Mouse (Mus musculus): ENCODE measurements at regions not wholly inside any gene's neighbourhood (a gene's known extent, or its start where the extent isn't known, plus 50 kb on each side); places are given as distances from the start of the nearest gene placed in this dataset.

DNA sequence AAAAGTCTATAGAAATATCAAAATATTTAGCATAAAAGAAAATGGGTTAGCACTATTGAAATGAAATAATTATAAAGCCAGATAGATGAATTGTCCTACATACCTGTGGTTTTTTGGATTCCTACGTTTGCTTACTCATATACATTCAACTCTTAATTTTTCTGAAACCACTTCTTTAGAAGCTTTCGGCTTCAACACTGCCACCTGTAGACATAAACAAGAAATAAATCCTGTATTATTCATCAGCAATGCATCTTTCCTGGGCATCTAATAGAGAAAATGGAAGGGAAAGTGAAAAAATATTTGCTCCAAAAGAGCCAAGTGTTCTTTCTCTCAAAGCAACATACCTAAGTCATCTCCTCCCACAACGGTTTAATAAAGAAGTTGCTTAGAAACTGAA is 245.7 kb downstream of the Tex13c3 start:
- WGBS = 71% methylated on average over 3 of the region's 3 CpGs
- Histone ChIP-seq H3K9me3 (no peaks in the 10 kb centered on the region), H3K27me3 (ENCODE audit: insufficient read depth, poor library complexity, severe bottlenecking) (peaks cover 12% of the 10 kb centered on the region; the same call in 1 of the 2 replicates), H3K27ac (no peak overlapping the region), H3K36me3 (no peaks in the 10 kb centered on the region), H3K4me3 (no peak overlapping the region), H3K4me1 (no peaks in the 10 kb centered on the region)
- no peak for DNase-seq (ENCODE audit: low spot score)

DNA sequence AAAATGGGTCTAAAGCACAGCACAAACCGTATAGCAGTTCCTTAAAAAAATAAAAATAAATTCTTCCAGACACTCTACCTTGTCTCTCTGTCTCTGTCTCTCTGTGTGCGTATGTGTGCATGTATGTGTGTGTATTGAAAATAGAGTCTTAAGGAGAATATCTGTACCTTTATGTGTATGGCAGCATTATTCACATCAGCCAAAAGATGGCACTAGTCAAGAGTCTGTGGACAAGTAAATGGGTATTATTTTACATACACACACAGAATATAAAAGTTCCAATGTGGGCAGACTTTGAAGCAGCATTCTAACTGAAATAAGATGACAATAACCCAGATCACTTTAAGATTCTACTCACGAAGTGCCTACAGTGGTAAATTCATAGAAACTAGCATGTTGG is 249.3 kb downstream of the Tex13c3 start:
- Histone ChIP-seq H3K9me3 (no peaks in the 10 kb centered on the region), H3K27me3 (ENCODE audit: insufficient read depth, poor library complexity, severe bottlenecking) (peaks cover 5% of the 10 kb centered on the region; the same call in 1 of the 2 replicates), H3K4me3 (no peak overlapping the region), H3K36me3 (no peaks in the 10 kb centered on the region), H3K27ac (no peak overlapping the region), H3K4me1 (no peaks in the 10 kb centered on the region)
- 78% methylated on average over 3 of the region's 3 CpGs for WGBS
- DNase-seq (ENCODE audit: low spot score) = no peak

DNA sequence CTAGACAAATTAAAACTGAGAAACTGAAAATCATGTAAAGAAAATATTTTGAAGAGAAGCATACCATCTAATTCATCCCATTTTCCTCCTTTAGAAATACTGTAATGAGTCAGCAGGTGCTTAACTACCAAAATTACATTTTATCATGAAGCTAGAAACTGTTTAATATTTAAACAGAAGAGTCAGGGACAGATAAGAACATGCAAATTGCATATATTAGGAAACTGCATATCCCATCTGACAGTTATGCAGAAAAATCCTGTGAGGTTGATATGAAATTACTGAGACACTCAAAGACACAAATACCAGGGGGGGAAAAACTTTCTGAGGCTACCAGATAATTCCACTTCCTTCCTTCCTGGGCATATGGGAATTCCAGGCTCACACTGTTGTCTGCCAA is 257.8 kb downstream of the Tex13c3 start:
- DNase-seq (ENCODE audit: low spot score) = no peak
- H3K4me1 ChIP-seq = no peaks in the 10 kb centered on the region
- no peaks in the 10 kb centered on the region for H3K27me3 ChIP-seq (ENCODE audit: insufficient read depth, poor library complexity, severe bottlenecking)
- no peak overlapping the region for H3K27ac ChIP-seq
- no peaks in the 10 kb centered on the region for H3K9me3 ChIP-seq
- H3K4me3 ChIP-seq = no peak overlapping the region
- no peaks in the 10 kb centered on the region for H3K36me3 ChIP-seq

DNA sequence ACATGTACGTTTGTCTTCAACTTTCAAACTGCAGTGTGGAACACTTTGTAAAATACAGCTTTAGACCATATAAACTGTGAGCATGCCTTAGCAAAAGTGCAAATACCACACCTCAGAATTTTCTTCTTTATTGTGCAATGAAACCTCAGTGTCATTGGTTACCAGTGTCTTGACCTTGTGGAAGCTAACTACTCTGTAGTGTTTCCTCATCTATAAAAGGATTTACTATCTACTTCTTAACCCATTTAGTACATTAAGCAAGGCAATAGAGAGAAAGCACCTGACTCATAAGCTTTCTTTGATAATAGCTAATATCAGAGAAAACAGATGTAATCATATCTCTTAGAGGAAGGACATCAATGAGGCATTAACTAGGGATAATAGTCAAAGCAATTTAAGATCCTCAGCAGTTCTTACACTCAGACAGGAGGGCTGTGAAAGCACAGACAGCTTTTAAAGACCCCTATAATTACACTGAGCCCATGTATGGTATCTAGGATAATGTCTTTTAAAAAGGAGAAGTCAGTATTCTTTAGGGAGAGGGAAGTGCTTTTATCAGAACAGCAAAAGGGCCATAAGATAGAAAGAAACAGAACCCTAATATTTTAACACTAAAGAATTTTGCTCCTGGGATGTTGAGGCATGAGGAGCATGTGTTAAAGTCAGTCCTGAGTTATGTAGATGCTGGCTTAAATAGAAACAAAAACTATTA is 260.2 kb downstream of the Tex13c3 start:
- no peak overlapping the region for H3K27ac ChIP-seq
- no peaks in the 10 kb centered on the region for H3K4me1 ChIP-seq
- H3K9me3 ChIP-seq = no peaks in the 10 kb centered on the region
- no peak for DNase-seq (ENCODE audit: low spot score)
- H3K36me3 ChIP-seq = no peaks in the 10 kb centered on the region
- H3K4me3 ChIP-seq = no peak overlapping the region
- no peaks in the 10 kb centered on the region for H3K27me3 ChIP-seq (ENCODE audit: insufficient read depth, poor library complexity, severe bottlenecking)
- 81% methylated on average over 1 of the region's 1 CpGs for WGBS

DNA sequence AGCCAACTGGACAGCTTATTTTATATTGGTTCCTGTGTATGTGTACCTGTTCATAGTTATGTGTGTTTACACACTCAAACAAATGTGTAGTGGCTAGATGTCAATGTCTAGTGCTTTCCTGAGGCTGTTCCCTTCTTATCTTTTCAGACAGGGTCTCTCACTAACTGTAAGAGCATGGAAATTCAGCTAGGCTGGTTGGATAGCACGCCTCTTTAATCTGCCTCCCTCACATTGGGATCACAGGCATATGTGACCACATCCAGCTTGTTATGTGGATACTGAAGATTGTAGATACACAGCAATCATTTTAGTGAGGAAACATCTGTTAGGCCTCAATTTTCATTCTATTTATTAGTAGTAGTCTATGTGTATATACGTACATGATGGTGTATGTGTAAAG is 261.4 kb downstream of the Tex13c3 start:
- WGBS = 80% methylated on average over 2 of the region's 2 CpGs

DNA sequence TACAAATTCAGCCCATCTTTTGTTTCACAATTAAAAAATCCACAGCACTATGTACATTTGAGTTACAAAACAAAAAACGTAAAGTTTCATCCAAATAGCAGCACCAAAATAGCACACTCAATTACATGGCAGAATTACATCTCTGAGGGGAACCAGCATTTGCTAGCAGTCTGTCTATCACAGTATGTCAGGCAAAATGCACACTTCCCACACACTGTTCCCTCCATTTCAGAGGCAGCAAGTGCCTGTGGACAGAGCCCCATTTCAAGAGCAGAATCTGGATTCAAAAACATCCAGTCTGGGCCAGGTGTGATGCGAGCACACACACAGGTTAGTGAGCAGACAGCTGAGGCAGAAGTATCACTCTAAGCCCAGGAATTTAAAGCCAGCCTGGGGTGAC is 261.8 kb downstream of the Tex13c3 start:
- Histone ChIP-seq H3K4me3 (no peak overlapping the region), H3K4me1 (no peaks in the 10 kb centered on the region), H3K27me3 (ENCODE audit: insufficient read depth, poor library complexity, severe bottlenecking) (no peaks in the 10 kb centered on the region), H3K27ac (no peak overlapping the region), H3K36me3 (no peaks in the 10 kb centered on the region), H3K9me3 (no peaks in the 10 kb centered on the region)
- DNase-seq (ENCODE audit: low spot score) = no peak
- WGBS = 83% methylated on average over 2 of the region's 2 CpGs

More for the DNA sequence above, 261.4 kb downstream of the Tex13c3 start:
- DNase-seq (ENCODE audit: low spot score) = no peak
- no peaks in the 10 kb centered on the region for H3K9me3 ChIP-seq
- H3K27ac ChIP-seq = no peak overlapping the region
- H3K4me3 ChIP-seq = no peak overlapping the region
- H3K27me3 ChIP-seq (ENCODE audit: insufficient read depth, poor library complexity, severe bottlenecking) = no peaks in the 10 kb centered on the region
- H3K4me1 ChIP-seq = no peaks in the 10 kb centered on the region
- no peaks in the 10 kb centered on the region for H3K36me3 ChIP-seq

DNA sequence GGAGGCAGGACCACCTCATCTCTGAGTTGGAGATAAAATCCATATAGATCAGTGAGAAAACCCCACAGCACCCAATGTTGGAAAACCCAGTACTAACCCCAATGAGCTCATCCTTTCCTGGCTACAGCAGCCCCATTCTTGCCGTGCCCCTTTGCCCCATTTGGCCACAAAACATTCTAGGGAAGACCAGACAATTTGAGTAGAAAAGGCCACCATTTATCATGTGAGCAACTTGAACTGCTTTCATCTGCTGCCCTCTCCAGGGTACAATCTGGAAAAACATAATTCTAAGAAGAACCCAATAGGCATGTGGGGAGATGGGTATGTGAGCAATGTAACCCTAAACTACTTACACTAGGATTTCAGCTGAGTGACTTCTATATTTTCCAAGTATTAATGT is 274.7 kb downstream of the Tex13c3 start:
- H3K36me3 ChIP-seq = no peaks in the 10 kb centered on the region
- WGBS = 44% methylated on average over 1 of the region's 1 CpGs
- H3K27me3 ChIP-seq (ENCODE audit: insufficient read depth, poor library complexity, severe bottlenecking) = no peaks in the 10 kb centered on the region
- no peak overlapping the region for H3K27ac ChIP-seq
- no peaks in the 10 kb centered on the region for H3K9me3 ChIP-seq
- no peak for DNase-seq (ENCODE audit: low spot score)
- H3K4me3 ChIP-seq = no peak overlapping the region
- H3K4me1 ChIP-seq = no peaks in the 10 kb centered on the region

DNA sequence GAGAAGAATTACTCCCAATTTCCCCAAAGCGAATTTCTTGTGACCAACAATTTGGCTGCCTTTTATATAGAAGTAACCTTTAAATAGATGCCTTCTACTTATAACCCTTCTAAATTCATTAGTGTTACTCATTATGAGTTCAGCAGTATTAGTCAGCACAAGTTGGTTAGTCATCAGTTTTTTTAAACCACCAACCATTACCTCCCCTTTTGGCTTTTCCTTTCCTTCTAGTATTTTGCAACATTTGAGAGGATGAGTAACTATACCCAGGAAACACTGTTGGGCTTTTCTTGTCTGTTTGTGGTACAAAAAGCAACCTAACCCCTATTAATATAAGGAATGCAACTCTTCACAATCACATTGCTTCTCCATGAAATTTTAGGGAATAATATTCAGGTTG is 278.6 kb downstream of the Tex13c3 start:
- no peak overlapping the region for H3K27ac ChIP-seq
- H3K4me3 ChIP-seq = no peak overlapping the region
- H3K4me1 ChIP-seq = no peaks in the 10 kb centered on the region
- DNase-seq (ENCODE audit: low spot score) = no peak
- no peaks in the 10 kb centered on the region for H3K9me3 ChIP-seq
- H3K27me3 ChIP-seq (ENCODE audit: insufficient read depth, poor library complexity, severe bottlenecking) = no peaks in the 10 kb centered on the region
- H3K36me3 ChIP-seq = no peaks in the 10 kb centered on the region
- 84% methylated on average over 1 of the region's 1 CpGs for WGBS

DNA sequence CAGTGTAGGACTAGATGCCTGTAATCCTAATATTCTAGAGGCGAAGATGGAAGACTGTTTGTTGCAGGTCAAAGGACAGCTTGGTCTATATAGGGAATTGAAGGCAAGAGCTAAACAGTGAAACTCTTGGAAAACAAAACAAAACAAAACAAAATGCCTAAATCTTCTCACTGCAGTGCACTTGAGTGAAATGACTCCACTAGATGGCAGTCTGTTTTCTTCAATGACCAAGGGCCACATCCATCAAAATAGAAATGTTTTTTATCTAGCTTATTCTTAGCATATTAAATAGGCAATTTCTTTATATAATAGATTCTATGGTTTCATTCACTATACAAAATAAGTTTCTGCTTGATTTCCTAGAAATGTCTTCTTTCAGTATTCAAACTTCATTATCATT is 279.7 kb downstream of the Tex13c3 start:
- no peaks in the 10 kb centered on the region for H3K36me3 ChIP-seq
- H3K4me1 ChIP-seq = no peaks in the 10 kb centered on the region
- no peaks in the 10 kb centered on the region for H3K9me3 ChIP-seq
- no peaks in the 10 kb centered on the region for H3K27me3 ChIP-seq (ENCODE audit: insufficient read depth, poor library complexity, severe bottlenecking)
- H3K4me3 ChIP-seq = no peak overlapping the region
- no peak overlapping the region for H3K27ac ChIP-seq
- 84% methylated on average over 1 of the region's 1 CpGs for WGBS
- no peak for DNase-seq (ENCODE audit: low spot score)

DNA sequence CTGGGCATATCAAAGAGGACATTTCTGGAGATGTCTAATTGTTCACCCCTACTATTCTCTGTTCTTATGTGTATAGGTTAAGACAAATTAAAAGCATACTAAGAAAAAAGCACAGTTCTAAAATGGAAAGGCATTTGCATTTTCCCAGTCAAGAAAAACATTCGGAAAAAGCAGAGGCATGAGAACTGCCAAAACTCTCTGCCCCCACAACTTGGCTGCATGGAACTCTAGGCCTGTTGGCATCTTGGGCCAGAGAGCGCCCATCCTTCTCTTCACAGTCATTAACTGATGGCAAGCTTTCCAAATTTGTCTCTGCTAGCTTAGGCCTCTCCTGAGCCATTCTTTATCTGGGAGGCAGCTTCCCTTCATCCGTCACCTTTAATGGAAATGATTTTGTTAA is 281.6 kb downstream of the Tex13c3 start:
- Histone ChIP-seq H3K9me3 (no peaks in the 10 kb centered on the region), H3K4me3 (no peak overlapping the region), H3K27me3 (ENCODE audit: insufficient read depth, poor library complexity, severe bottlenecking) (no peaks in the 10 kb centered on the region), H3K36me3 (no peaks in the 10 kb centered on the region), H3K27ac (no peak overlapping the region), H3K4me1 (no peaks in the 10 kb centered on the region)
- no peak for DNase-seq (ENCODE audit: low spot score)
- 78% methylated on average over 3 of the region's 3 CpGs for WGBS

DNA sequence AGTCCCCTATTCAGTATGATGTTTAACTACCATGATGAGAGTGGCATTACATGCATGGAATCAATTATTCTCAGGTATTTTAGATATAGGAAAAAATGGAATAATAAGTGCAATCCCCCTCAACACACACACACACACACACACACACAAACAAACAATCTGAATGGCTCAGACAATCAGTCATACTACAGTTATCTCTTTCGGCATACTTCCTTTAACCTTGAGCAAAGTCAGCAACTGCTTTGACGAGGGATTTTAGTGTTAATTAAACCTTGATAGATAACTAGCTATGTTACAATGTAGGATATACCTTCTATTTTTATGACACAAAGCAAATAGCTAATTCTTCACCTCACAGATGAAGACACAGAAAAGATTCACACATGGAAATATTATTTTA is 312.1 kb downstream of the Tex13c3 start:
- Histone ChIP-seq H3K27ac (no peak overlapping the region), H3K4me3 (no peak overlapping the region), H3K4me1 (no peaks in the 10 kb centered on the region), H3K27me3 (ENCODE audit: insufficient read depth, poor library complexity, severe bottlenecking) (no peaks in the 10 kb centered on the region), H3K9me3 (no peaks in the 10 kb centered on the region), H3K36me3 (no peaks in the 10 kb centered on the region)
- 68% methylated on average over 2 of the region's 2 CpGs for WGBS
- no peak for DNase-seq (ENCODE audit: low spot score)

DNA sequence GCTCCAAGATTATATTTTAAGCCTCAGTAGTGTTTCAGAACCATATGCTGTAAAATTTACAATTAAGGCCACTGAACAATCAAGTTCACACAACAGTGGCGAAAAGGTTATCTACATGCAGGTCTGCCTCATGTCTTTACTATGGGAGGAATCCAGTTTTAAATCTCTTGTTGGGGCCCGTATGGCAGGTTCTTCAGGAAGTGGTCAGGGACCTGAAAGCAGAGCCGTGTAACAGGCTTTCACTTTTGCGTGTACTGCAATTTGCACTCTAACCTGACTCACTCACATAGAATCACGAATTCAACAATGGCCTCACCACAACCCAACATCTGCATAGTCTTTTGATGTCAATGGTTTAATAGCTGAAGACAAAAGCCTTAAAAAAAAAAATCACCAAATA is 312.6 kb downstream of the Tex13c3 start:
- WGBS = 75% methylated on average over 5 of the region's 5 CpGs
- Histone ChIP-seq H3K9me3 (no peaks in the 10 kb centered on the region), H3K27me3 (ENCODE audit: insufficient read depth, poor library complexity, severe bottlenecking) (no peaks in the 10 kb centered on the region), H3K4me3 (no peak overlapping the region), H3K27ac (no peak overlapping the region), H3K4me1 (no peaks in the 10 kb centered on the region), H3K36me3 (no peaks in the 10 kb centered on the region)
- no peak for DNase-seq (ENCODE audit: low spot score)

DNA sequence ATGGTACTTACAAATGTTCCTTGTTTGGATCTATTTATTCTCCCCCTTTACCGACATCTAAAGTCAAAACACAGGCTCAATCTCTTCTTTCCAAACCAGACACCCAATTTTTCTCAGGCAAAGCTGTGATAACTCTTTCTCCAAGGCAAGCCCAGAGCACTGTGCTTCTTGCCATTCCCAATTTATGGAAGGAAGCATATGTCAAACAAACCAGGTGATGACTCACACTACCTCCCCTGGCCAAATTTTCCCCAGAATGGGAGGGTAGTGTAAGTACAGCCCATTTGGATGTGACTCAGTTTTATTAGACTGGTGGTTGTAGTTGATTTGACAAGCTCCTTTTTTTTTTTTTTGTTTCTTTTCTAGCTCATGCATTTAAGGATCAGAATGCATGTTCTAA is 313.0 kb downstream of the Tex13c3 start:
- WGBS = 92% methylated on average over 1 of the region's 1 CpGs
- H3K27ac ChIP-seq = no peak overlapping the region
- no peaks in the 10 kb centered on the region for H3K9me3 ChIP-seq
- no peaks in the 10 kb centered on the region for H3K27me3 ChIP-seq (ENCODE audit: insufficient read depth, poor library complexity, severe bottlenecking)
- DNase-seq (ENCODE audit: low spot score) = no peak
- H3K4me1 ChIP-seq = no peaks in the 10 kb centered on the region
- H3K4me3 ChIP-seq = no peak overlapping the region
- no peaks in the 10 kb centered on the region for H3K36me3 ChIP-seq

DNA sequence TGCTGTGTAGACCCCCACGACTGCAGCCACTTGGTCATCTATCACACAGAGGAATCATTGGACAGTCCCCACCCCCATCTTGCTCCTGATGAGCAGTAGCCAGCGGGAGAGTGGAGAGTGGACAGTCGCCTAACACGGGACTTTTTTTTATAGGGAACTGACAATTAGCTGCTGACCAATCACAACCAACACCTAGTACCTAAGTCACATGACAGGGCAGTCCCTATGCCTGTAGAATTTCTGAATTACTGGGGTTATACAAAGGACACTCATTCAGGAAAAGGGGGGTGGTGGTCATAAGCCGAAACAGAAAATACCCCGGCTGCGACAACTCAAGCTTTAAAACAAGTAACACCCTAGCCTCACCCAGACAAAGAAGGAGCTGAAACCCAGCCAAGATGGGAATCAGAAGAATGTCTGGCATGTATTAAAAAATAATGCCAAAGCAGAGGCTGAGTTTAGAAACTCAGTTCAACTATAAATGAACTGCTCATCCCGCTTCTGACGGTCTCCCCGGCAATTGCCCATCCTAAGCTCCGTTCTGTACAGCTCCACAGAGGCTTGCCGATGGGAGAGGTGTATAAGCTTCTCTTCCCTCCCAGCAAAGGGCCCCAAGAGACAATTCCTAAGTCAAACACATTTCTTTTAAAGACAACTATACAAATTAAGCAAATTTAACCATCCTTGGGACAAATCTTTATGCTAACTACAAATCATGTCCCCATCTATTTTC is 313.8 kb downstream of the Tex13c3 start:
- DNase-seq (ENCODE audit: low spot score) = no peak
- H3K4me1 ChIP-seq = no peaks in the 10 kb centered on the region
- no peak overlapping the region for H3K4me3 ChIP-seq
- H3K9me3 ChIP-seq = no peaks in the 10 kb centered on the region
- H3K27me3 ChIP-seq (ENCODE audit: insufficient read depth, poor library complexity, severe bottlenecking) = no peaks in the 10 kb centered on the region
- H3K36me3 ChIP-seq = no peaks in the 10 kb centered on the region
- H3K27ac ChIP-seq = no peak overlapping the region
- 79% methylated on average over 12 of the region's 12 CpGs for WGBS

Data from heart, embryonic 10.5 days (tissue).